In genomic region chr5:137210689-137211088, GRCm38 (mm10) we compare ENCODE assay signal across 12 mouse cellular contexts. TPM values are rescaled to one million over a fixed set of nuclear protein-coding genes. Genes with fewer than 3 reads are reported as not detected.
"Had no signal": no experiment of that assay in that cellular context is flagged by ENCODE, and none has a peak within 500 bp of the region (broad histone marks: within the 10 kb centered on the region; RNA-seq: fewer than 3 reads in every experiment).

No protein-coding gene starts in this region.

- H3K36me3 ChIP-seq: kidney, embryonic 15.5 days; limb, embryonic 12.5 days; midbrain, embryonic 12.5 days; neural tube, embryonic 13.5 days had no signal

- H3K9me3 ChIP-seq: kidney, embryonic 15.5 days; limb, embryonic 12.5 days; midbrain, embryonic 12.5 days; neural tube, embryonic 13.5 days had no signal

- H3K27ac ChIP-seq: kidney, embryonic 15.5 days; left cerebral cortex, adult 2 months; limb, embryonic 12.5 days; liver, embryonic 14.5 days; midbrain, embryonic 12.5 days; neural tube, embryonic 13.5 days had no signal

- ATAC-seq: midbrain, embryonic 16.5 days had no signal

- H3K4me2 ChIP-seq: kidney, embryonic 15.5 days; limb, embryonic 12.5 days; midbrain, embryonic 12.5 days; neural tube, embryonic 13.5 days had no signal

- H3K4me1 ChIP-seq: kidney, embryonic 15.5 days; limb, embryonic 12.5 days; midbrain, embryonic 12.5 days; neural tube, embryonic 13.5 days had no signal

- DNase-seq: lung, adult 18-20 months; retina, postnatal 1 day; right cerebral cortex, postnatal 4 days; spleen, adult 18-20 months had no signal

- H3K9ac ChIP-seq: kidney, embryonic 15.5 days; limb, embryonic 12.5 days; liver, embryonic 14.5 days; midbrain, embryonic 12.5 days; neural tube, embryonic 13.5 days had no signal

- H3K4me3 ChIP-seq: kidney, embryonic 15.5 days; left cerebral cortex, adult 2 months; limb, embryonic 12.5 days; midbrain, embryonic 12.5 days; neural tube, embryonic 13.5 days had no signal

- H3K27me3 ChIP-seq: neural tube, embryonic 13.5 days had no signal

RNA-seq across cellular contexts. Expression of gene Muc3a, which starts 1.5 kb away (rescaled TPM):
- polyA plus RNA-seq: lung, embryonic 16.5 days had no signal
